Mouse (Mus musculus) CH12.LX (cell line): Measurements from ENCODE around the gene Efnb2. TPM values are rescaled to one million over a fixed set of nuclear protein-coding genes. Genes with fewer than 3 reads are reported as not detected.

Experiments
- DNase-seq: peaks from one replicate; pipeline ENCODE4 v3.0.0-alpha.2; 2013; ENCODE audit errors: extremely low read depth
- H3K27ac ChIP-seq: 2 replicates; pipeline ENCODE4 v1.5.1; 2012; ENCODE audit warnings: low read depth, mild to moderate bottlenecking, control low read depth, moderate library complexity; ENCODE audit not compliant: insufficient read depth
- H3K27me3 ChIP-seq: replicated peaks from 2 replicates; pipeline ENCODE3; 2012; ENCODE audit warnings: inconsistent platforms
- H3K36me3 ChIP-seq, 2 experiments: replicated peaks in 1 of 2; 2 replicates each; pipeline versions ENCODE3 to v1.6.1; 2012; ENCODE audit warnings: inconsistent platforms in 1 of 2, low read length in 1 of 2, mild to moderate bottlenecking in 1 of 2, mixed read lengths in 1 of 2, moderate library complexity in 1 of 2; ENCODE audit not compliant: control insufficient read depth in 1 of 2, insufficient read depth in 1 of 2
- H3K4me1 ChIP-seq, 2 experiments: 2 replicates each; pipeline ENCODE4 v1.6.1; 2012; ENCODE audit warnings: inconsistent platforms in 1 of 2, moderate library complexity in 1 of 2; ENCODE audit not compliant: insufficient read depth in 2 of 2, control insufficient read depth in 1 of 2
- H3K4me2 ChIP-seq: 2 replicates; pipeline ENCODE4 v1.6.1; 2012; ENCODE audit warnings: low read depth, mild to moderate bottlenecking, control low read depth; ENCODE audit not compliant: poor library complexity, insufficient read depth, severe bottlenecking
- H3K4me3 ChIP-seq, 3 experiments: fragments of 150-350 bp in 1 of 3; sonication (generic) in 1 of 3; replicated peaks in 1 of 3; 2 replicates each; pipeline versions ENCODE3 to v1.5.1; 2011 to 2012; ENCODE audit warnings: low read depth in 2 of 3, low read length in 2 of 3, mild to moderate bottlenecking in 2 of 3, moderate library complexity in 2 of 3, control low read depth in 1 of 3, improper control_type of control experiment in 1 of 3, inconsistent platforms in 1 of 3, mixed read lengths in 1 of 3; ENCODE audit not compliant: poor library complexity in 1 of 3
- H3K79me2 ChIP-seq: replicated peaks from 2 replicates; pipeline ENCODE4 v1.6.1; 2012; ENCODE audit warnings: mild to moderate bottlenecking, moderate library complexity; ENCODE audit not compliant: control insufficient read depth, poor library complexity, insufficient read depth, severe bottlenecking; ENCODE audit errors: extremely low read depth
- H3K9ac ChIP-seq: 2 replicates; pipeline ENCODE4 v1.6.1; 2012; ENCODE audit warnings: low read depth, mild to moderate bottlenecking, control low read depth, moderate library complexity; ENCODE audit not compliant: insufficient read depth
- H3K9me3 ChIP-seq: replicated peaks from 2 replicates; pipeline ENCODE3; 2012; ENCODE audit warnings: low read length, inconsistent platforms, mixed read lengths
- BHLHE40 ChIP-seq: IDR thresholded peaks from 2 replicates; pipeline ENCODE4 v1.6.1; 2011; ENCODE audit warnings: mild to moderate bottlenecking, low read depth, low read length, improper control_type of control experiment
- E2F4 ChIP-seq: IDR thresholded peaks from 2 replicates; pipeline ENCODE4 v1.6.1; 2011; ENCODE audit warnings: low read depth, low read length, improper control_type of control experiment; ENCODE audit not compliant: insufficient replicate concordance
- ETS1 ChIP-seq: conservative IDR thresholded peaks from 2 replicates; pipeline ENCODE4 v1.6.1; 2012; ENCODE audit warnings: low read depth, mild to moderate bottlenecking, inconsistent platforms, low read length, improper control_type of control experiment, moderate library complexity
- GABPA ChIP-seq: IDR thresholded peaks from 2 replicates; pipeline ENCODE4 v1.6.1; 2012; ENCODE audit warnings: low read depth, low read length, improper control_type of control experiment, inconsistent platforms; ENCODE audit not compliant: insufficient replicate concordance
- HCFC1 ChIP-seq: IDR thresholded peaks from 2 replicates; pipeline ENCODE4 v1.6.1; 2012; ENCODE audit warnings: low read depth, mild to moderate bottlenecking, inconsistent platforms, low read length, improper control_type of control experiment
- IRF4 ChIP-seq: IDR thresholded peaks from 2 replicates; pipeline ENCODE4 v1.6.1; 2014; ENCODE audit warnings: low read depth, mild to moderate bottlenecking, inconsistent platforms, low read length, improper control_type of control experiment
- JUND ChIP-seq: conservative IDR thresholded peaks from 2 replicates; pipeline ENCODE4 v1.6.1; 2011; ENCODE audit warnings: low read depth, low read length, improper control_type of control experiment
- MAFK ChIP-seq: IDR thresholded peaks from 2 replicates; pipeline ENCODE4 v1.6.1; 2011; ENCODE audit warnings: low read length, improper control_type of control experiment; ENCODE audit not compliant: insufficient replicate concordance
- MAX ChIP-seq: IDR thresholded peaks from 2 replicates; pipeline ENCODE4 v1.6.1; 2011; ENCODE audit warnings: low read length, improper control_type of control experiment
- MAZ ChIP-seq: IDR thresholded peaks from 2 replicates; pipeline ENCODE4 v1.6.1; 2012; ENCODE audit warnings: low read depth, mild to moderate bottlenecking, inconsistent platforms, low read length, improper control_type of control experiment, moderate library complexity
- MEF2A ChIP-seq: IDR thresholded peaks from 2 replicates; pipeline ENCODE4 v1.6.1; 2014; ENCODE audit warnings: low read depth, mild to moderate bottlenecking, inconsistent platforms, low read length, improper control_type of control experiment, borderline replicate concordance
- MYC ChIP-seq: IDR thresholded peaks from 2 replicates; pipeline ENCODE4 v1.6.1; 2011; ENCODE audit warnings: low read depth, mild to moderate bottlenecking, improper control_type of control experiment, low read length
- NELFE ChIP-seq: IDR thresholded peaks from 2 replicates; pipeline ENCODE4 v1.6.1; 2011; ENCODE audit warnings: low read depth, low read length, improper control_type of control experiment
- PAX5 ChIP-seq: IDR thresholded peaks from 2 replicates; pipeline ENCODE4 v1.6.1; 2012; ENCODE audit warnings: low read length, inconsistent platforms, mixed read lengths
- RCOR1 ChIP-seq: conservative IDR thresholded peaks from 2 replicates; pipeline ENCODE4 v1.6.1; 2012; ENCODE audit warnings: low read depth, mild to moderate bottlenecking, inconsistent platforms, low read length, improper control_type of control experiment
- SIN3A ChIP-seq: IDR thresholded peaks from 2 replicates; pipeline ENCODE4 v1.6.1; 2012; ENCODE audit warnings: low read length, improper control_type of control experiment, inconsistent platforms
- TBP ChIP-seq: conservative IDR thresholded peaks from 2 replicates; pipeline ENCODE4 v1.6.1; 2011; ENCODE audit warnings: low read depth, low read length, improper control_type of control experiment
- TCF12 ChIP-seq: IDR thresholded peaks from 2 replicates; pipeline ENCODE4 v1.6.1; 2014; ENCODE audit warnings: low read depth, mild to moderate bottlenecking, inconsistent platforms, low read length, improper control_type of control experiment
- UBTF ChIP-seq: IDR thresholded peaks from 2 replicates; pipeline ENCODE4 v1.6.1; 2012; ENCODE audit warnings: low read depth, mild to moderate bottlenecking, inconsistent platforms, low read length, improper control_type of control experiment, moderate library complexity
- USF2 ChIP-seq: conservative IDR thresholded peaks from 2 replicates; pipeline ENCODE4 v1.6.1; 2011; ENCODE audit warnings: low read depth, low read length, improper control_type of control experiment
- ZC3H11A ChIP-seq: IDR thresholded peaks from 2 replicates; pipeline ENCODE4 v1.6.1; 2012; ENCODE audit warnings: low read depth, mild to moderate bottlenecking, inconsistent platforms, low read length, improper control_type of control experiment
- ZKSCAN1 ChIP-seq: IDR thresholded peaks from 2 replicates; pipeline ENCODE4 v1.6.1; 2012; ENCODE audit warnings: low read depth, inconsistent platforms, low read length, improper control_type of control experiment, borderline replicate concordance
- ZNF384 ChIP-seq: IDR thresholded peaks from 2 replicates; pipeline ENCODE4 v1.6.1; 2012; ENCODE audit warnings: low read depth, low read length, improper control_type of control experiment, inconsistent platforms
- dilution Hi-C: fragments of 300-500 bp; cut with MboI; formaldehyde crosslinking; loops from 2 replicates; pipeline ENCODE4 v1.14.3; 2020; ENCODE audit warnings: low sequenced_read_pairs; ENCODE audit not compliant: extremely low pct_unique_long_range_greater_than_20kb, extremely low pct_ligation_motif_present
- in situ Hi-C: fragments of 300-500 bp; cut with MboI; formaldehyde crosslinking; loops from 3 replicates; pipeline ENCODE4 v1.14.3; 2019; ENCODE audit warnings: low sequenced_read_pairs, low pct_ligation_motif_present, low pct_unique_long_range_greater_than_20kb, mixed read lengths
- polyA plus RNA-seq: library from polyadenylated mRNA; unstranded; fragments of >175 nt; gene quantifications from 2 replicates; pipeline ENCODE4 v1.2.1, GENCODE M21; 2012; ENCODE audit warnings: low read depth; ENCODE audit not compliant: insufficient read length
- total RNA-seq, 2 experiments: library from RNA; depleted of rRNA; stranded (reverse); fragments of 300-350 nt in 1 of 2; fragments of >200 nt in 1 of 2; gene quantifications; 2 replicates each; pipeline ENCODE4 v1.2.3; 2012 to 2014

Efnb2 gene
- total and polyA plus RNA-seq, 3 experiments, result 0.06 to 0.25 TPM; not detected in 1

GRCm38 (mm10) chr8:8576286-8576685 is 84.8 kb downstream of the Efnb2 start:
- no peaks in the 10 kb centered on the region for H3K4me1 ChIP-seq
- TF ChIP-seq RCOR1 (no peak), GABPA (no peak), PAX5 (no peak), E2F4 (no peak), USF2 (no peak), MYC (no peak), NELFE (no peak), TCF12 (no peak), ZC3H11A (no peak), HCFC1 (no peak), ZNF384 (no peak), IRF4 (no peak), ZKSCAN1 (no peak), BHLHE40 (no peak)
- TF ChIP-seq, all 38 proteins: peak for 0
- Histone ChIP-seq H3K9ac (no peak overlapping the region), H3K79me2 (no peaks in the 10 kb centered on the region), H3K27me3 (no peaks in the 10 kb centered on the region), H3K4me3 (no peak overlapping the region), H3K36me3 (no peaks in the 10 kb centered on the region), H3K27ac (no peak overlapping the region), H3K4me2 (no peak overlapping the region), H3K9me3 (peaks cover 66% of the 10 kb centered on the region)
- in situ Hi-C loops, result no loop called here
- dilution Hi-C loops, result no loop called here
- DNase-seq, result no peak

GRCm38 (mm10) chr8:8574521-8575499 is 86.2 kb downstream of the Efnb2 start:
- TF ChIP-seq NELFE (no peak), IRF4 (no peak), UBTF (no peak), E2F4 (no peak), JUND (no peak), SIN3A (no peak), ZC3H11A (no peak), MEF2A (no peak), ETS1 (no peak), GABPA (no peak), MAZ (no peak), TBP (no peak), MAX (no peak), MAFK (no peak)
- Histone ChIP-seq H3K4me2 (no peak overlapping the region), H3K9ac (no peak overlapping the region), H3K27me3 (no peaks in the 10 kb centered on the region), H3K4me3 (no peak overlapping the region), H3K79me2 (no peaks in the 10 kb centered on the region), H3K36me3 (no peaks in the 10 kb centered on the region), H3K4me1 (no peaks in the 10 kb centered on the region), H3K9me3 (peaks cover 69% of the 10 kb centered on the region), H3K27ac (no peak overlapping the region)
- no peak for DNase-seq
- dilution Hi-C loops (no loop called here), in situ Hi-C loops (no loop called here)
